Mouse (Mus musculus) NIH3T3 (cell line): Measurements from ENCODE around the gene Gm39566.
"Not testable (repeated sequence)": the region's sequence is repeated elsewhere in the genome, so short reads cannot be mapped to it uniquely, and the experiment has no call there.

Experiments used
- DNase-seq: peaks from one replicate; pipeline ENCODE4 v3.0.0-alpha.2; 2012; ENCODE audit warnings: low read depth

The Gm39566 gene

DNA sequence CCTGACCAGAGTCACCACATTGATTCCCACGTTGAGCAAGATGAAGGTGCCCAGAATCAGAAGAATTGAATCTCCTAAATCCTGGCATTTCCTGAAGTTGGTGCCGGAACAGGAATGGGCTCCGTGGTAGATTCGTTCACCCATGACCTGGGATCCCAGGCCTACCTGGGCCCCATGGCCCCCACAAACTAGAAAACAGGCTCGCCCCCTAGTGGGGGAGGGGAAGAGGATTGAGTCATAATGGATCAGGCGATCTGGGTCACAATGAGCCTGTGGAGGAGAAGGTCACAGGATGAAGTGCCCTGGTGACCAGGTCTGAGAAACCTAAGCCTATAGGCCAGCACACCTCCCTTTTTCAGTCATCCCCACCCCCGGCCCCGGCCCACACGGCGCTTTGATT, at the start of gene Gm39566:
TSS of gene Gm39566 (minus strand) at position 144 of the 400 bp plus-strand sequence.
- DNase-seq, result no peak

- no peak for DNase-seq
Measured at GRCm38 (mm10) chr11:69864138-69864860, 49.2 kb upstream of the Gm39566 start.

- DNase-seq, result not testable (repeated sequence)
Measured at GRCm38 (mm10) chr11:69863729-69864128, 48.6 kb upstream of the Gm39566 start.

DNA sequence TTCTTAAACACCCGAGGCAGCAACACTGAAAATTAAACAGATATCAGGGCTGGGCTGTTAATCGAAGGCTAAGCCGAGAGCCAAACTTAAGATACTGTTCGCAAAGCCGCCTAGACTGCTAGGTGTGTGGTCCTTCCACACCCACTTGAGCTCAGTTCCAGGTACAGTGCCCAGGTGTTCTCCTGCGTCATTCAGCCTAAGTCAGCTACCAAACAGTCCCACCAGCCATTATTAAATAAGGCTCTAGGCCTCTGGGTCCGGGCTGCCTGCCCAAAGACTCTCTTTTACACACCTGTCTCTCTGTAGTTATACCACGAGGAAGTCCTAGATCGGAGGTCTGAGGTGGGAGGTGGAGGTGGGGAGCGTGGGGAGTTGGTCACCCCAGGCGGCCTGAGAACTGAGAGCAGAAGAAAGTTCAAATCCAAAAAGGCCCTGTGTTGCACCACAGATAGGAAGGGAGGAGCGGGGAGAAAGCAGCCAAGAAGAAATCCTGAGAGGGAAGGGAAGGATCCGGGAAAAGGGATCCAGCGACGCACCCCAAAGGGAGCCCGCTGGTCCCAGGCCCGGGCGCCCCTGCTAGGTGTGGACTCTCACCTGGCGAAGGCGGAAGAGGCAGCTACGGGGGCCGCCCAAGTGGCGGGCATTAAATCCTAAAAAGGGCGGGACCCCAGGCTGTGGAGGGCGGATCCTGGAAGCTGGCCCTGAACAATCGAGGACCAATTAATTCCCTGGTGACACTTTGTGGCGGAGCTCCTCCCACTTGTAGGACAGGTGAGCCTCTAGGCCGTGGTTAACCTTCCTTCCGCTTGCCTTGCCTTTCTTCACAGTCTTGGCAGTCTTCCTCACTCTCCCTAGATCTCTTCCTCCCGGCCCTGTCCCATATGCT, 43.3 kb upstream of the Gm39566 start, which contains the start of gene Tnk1:
TSS of gene Tnk1 (minus strand) at position 618 of the 886 bp plus-strand sequence.
- DNase-seq, result no peak

GRCm38 (mm10) chr11:69855347-69855746, 40.2 kb upstream of the Gm39566 start:
- DNase-seq, result no peak

GRCm38 (mm10) chr11:69854680-69855079, 39.6 kb upstream of the Gm39566 start:
- DNase-seq, result no peak

DNA sequence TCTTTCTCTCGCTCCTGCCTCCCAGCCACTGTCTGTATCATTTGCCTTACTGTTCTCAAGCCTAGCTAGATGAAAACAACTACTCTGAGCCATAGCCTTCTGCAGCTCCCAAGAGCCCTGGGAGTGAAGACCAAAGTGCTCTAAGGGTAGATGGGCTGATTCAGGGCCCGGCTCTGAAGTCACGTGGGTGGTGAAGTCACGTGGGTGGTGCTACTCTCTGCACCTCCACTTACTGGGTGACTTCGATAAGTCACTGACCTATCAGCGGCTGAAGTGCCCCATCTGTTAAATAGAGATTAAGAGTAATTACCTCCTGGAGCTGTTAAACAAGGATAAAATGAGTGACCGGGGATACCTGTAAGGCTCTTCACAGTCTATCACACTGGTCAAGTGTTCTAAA, 38.9 kb upstream of the Gm39566 start:
- no peak for DNase-seq

DNA sequence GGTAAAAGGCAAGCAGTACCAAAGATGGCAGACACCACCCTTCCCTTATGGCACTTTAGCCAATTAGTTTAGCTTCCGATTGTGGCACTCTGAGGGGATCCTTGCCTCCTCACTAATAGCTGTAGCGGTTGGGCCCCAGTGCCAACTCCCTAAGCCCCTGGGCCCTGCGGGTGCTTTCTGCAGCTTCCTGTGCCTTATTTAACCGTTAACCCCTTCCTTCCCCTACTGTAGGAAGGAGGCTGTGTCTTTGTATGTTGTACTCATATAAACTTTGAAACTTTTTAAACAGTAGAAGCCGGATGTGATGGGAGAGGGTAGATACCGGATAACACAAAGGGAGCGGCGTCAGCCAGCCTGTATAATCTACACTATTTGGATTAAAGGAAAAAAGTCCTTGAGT, 35.7 kb upstream of the Gm39566 start:
- DNase-seq, result no peak

GRCm38 (mm10) chr11:69849884-69850283, 34.8 kb upstream of the Gm39566 start:
- no peak for DNase-seq

GRCm38 (mm10) chr11:69849128-69849527, 34.0 kb upstream of the Gm39566 start:
- no peak for DNase-seq

DNA sequence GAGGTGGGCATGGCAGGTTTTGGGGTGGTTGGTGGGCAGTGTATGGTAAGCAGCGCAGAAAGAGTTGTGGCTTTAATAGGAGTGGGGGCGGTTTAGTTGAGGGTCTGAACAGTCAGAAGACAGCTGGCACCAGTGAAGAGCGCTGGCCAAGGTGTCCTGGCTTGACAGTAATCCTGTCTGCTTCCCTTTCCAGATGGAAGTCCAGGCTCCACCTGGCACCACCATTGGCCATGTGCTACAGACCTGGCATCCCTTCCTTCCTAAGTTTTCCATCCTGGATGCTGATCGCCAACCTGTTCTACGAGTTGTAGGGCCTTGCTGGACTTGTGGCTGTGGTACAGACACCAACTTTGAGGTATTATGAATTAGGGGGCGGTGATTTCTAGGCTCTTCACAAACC, 32.9 kb upstream of the Gm39566 start:
- no peak for DNase-seq

DNA sequence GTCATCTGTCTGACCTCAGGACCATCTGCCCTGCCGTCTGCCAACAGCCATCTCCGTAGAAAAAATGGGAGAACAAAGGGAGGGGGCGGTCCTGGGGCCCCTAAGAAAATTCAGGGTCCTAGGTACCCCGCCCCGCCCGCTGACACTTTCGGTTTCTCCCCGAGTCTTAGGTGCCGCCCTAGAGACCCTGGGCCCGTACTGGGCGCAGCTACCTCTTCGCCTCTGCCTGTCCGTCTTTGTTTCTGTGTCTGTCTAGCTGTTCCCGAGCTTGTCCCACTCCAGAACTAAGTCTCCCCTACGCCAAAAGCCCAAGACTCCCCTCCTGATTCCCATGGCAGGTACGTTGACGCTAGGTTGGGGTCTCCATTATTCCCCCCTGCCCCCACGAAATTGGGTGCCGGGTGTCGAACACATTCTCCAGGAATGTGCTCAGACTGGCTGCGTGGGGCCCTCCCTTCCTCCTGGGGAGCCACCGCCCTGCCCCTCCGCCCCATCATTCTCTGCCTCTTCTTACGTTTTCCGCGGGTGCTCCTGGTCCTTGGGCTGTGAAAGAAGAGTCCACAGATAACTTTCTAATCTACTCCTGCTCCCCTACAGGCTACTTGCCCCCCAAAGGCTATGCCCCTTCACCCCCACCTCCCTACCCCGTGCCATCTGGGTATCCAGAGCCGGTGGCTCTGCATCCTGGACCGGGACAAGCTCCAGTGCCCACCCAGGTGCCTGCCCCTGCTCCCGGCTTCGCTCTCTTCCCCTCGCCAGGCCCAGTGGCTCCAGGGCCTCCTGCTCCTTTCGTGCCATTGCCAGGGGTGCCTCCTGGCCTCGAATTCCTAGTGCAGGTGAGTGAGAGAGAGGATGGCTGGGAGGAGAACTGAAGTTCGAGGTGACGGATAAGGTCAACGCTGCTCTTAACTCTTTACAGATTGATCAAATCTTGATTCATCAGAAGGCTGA, 31.9 kb upstream of the Gm39566 start:
- DNase-seq, result peak; percentile 73

GRCm38 (mm10) chr11:69846198-69846680, 31.1 kb upstream of the Gm39566 start, which contains the start of gene Plscr3:
Gene Plscr3, plus strand, starts transcription at chr11:69846376.
- peak; percentile 94 for DNase-seq

- peak; percentile 69 for DNase-seq
Measured at GRCm38 (mm10) chr11:69838714-69839104, 23.6 kb upstream of the Gm39566 start.

- DNase-seq, result peak; percentile 98
Measured at GRCm38 (mm10) chr11:69837952-69838713, 23.0 kb upstream of the Gm39566 start, which contains the start of gene Tmem256. Gene Tmem256, plus strand, starts transcription at chr11:69838514.

- no peak for DNase-seq
Measured at GRCm38 (mm10) chr11:69837604-69837951, 22.5 kb upstream of the Gm39566 start, which contains the start of gene Nlgn2. Gene Nlgn2, minus strand, starts transcription at chr11:69837784.

DNA sequence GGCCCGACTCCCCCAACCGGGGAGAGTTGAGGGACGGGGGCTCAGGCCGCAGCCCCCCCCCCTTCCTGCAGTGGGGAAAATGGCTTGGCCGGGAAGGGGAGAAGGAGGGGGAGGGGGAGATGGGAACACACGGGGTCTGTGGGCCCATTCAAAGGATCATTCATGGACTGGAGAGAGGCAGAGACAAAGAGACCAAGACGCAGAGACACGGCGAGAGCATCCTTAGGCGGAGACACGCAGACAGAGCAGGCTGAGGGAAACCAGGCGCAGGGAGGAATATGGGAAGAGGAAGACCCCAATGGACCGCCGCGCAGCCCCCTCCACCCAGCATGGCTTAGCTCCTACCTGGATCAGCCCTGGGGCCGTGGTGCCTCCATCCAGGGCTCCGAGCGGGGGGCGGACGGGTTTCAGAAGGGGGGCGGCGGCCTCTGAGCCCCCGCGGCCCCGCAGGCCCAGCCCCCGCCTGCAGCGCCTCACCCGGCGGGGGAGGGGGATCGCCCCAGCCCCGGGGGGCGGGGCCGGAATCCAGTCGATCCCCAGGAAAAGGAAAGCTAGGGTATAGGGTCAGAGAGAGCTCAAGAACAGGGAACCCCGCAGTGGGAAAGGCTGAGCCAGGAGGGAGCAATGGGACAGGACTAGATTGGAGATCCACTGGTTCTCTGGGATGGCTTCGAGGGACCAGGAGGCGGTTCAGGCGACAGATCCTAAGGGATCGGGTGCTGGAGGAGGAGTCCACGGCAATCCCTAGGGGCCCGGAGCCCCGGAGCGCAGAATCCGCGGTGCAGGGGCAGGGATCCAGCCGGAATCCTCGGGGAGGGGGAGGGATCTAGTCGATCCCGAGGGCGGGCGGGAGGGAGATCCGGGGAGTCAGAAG, 21.8 kb upstream of the Gm39566 start:
- DNase-seq, result peak; percentile 66

- no peak for DNase-seq
Measured at GRCm38 (mm10) chr11:69835966-69836335, 20.9 kb upstream of the Gm39566 start.

DNA sequence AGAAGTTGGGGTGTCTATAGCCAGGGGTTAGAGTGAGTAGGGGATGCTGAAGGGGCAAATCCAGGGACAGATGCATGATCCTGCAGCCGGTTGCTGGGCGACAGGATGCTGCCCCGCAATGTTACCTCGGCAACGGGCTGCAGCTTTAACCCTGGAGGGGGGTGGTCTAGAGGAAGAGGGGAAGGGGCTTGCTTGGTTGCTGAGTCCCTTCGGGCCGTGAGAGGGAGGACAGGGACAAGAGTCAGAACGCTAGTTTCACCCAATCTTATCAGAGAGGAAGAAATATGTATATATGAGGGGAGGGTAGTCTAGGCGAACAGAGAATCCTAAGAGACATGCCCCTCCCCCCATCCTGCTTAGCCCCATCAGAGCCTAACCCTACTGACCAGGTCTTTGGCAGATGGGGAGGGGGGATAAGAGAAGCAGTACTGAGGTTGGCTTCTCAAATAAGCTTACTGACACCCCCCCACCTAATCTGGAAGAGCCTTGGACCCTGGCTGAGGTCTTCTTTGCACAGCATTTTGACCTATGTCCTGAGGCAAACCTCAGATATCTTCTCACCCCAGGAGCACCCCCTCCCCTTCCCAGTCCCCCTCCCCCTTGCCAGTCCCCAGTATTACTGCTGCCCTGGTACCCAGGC, 20.3 kb upstream of the Gm39566 start:
- DNase-seq, result no peak
